Mouse (Mus musculus) neural tube, embryonic 15.5 days (tissue): ENCODE measurements around the gene Camk1g. TPM values are rescaled to one million over a fixed set of nuclear protein-coding genes. Genes with fewer than 3 reads are reported as not detected.

Experiments
- polyA plus RNA-seq: library from polyadenylated mRNA; unstranded; fragments of >200 nt; fragmentation: Nextera tagmentation; extraction: Ambion mirVana; gene quantifications from 2 replicates; pipeline ENCODE4 v1.2.1, GENCODE M21; 2015

The Camk1g gene
- polyA plus RNA-seq, 1 experiment from 2014 or later = 49.5 TPM

Other genes with a start within 250 kb of the Camk1g start
- gene Diexf, start 240.0 kb downstream of the Camk1g start, polyA plus RNA-seq = 7.8 TPM in 2 replicates
- gene Irf6, start 217.2 kb downstream of the Camk1g start, polyA plus RNA-seq = 0.70 and 6.3 TPM in 2 replicates
- gene A130010J15Rik, start 202.3 kb downstream of the Camk1g start, polyA plus RNA-seq = 9.7 and 11.8 TPM in 2 replicates
- gene Traf3ip3, start 168.6 kb downstream of the Camk1g start, polyA plus RNA-seq = 3.8 and 15.9 TPM in 2 replicates
- 0.59 and 3.8 TPM in 2 replicates for gene Lamb3, start 162.6 kb downstream of the Camk1g start, polyA plus RNA-seq
- gene Hsd11b1, start 106.2 kb downstream of the Camk1g start, polyA plus RNA-seq = 0.36 and 2.8 TPM in 2 replicates
- 9.9 and 14.1 TPM in 2 replicates for gene G0s2, start 97.1 kb downstream of the Camk1g start, polyA plus RNA-seq